Mouse (Mus musculus): ENCODE results near the gene Zfp273.

DNA sequence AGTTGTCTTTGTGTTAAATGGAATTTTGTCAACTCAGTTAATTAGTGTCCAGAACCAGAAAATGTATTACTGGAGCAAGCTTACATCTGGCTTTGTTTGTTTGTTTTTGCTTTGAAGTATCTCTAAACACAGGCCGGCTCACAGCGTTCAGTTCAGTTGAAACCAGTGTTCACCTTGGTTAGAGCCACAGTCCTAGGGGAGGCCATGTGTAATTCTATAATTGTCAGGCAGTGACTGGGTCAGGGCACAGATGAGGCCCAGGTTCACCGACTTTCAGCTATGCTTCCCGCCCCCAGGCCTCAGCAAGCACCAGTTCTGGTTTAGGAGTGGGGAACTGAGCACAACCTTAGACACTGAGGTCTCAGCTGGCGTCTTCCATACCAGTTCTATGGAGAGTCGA lies 39.6 kb downstream of the Zfp273 start:
- TF ChIP-seq CTCF (IDR thresholded peaks at IDR 0.05 in 2 of 3, conservative IDR thresholded peaks at IDR 0.05 in 1 of 3; ENCODE audit: control insufficient read depth in 1 of 3, insufficient read depth in 1 of 3, low read depth in 2 of 3, low read length in 3 of 3, poor library complexity in 1 of 3, severe bottlenecking in 1 of 3) (no peak), RAD21 (IDR thresholded peaks at IDR 0.05; ENCODE audit: low read depth, low read length) (no peak)

All from MEL (cell line).